In genomic region chr11:95595438-95596149, GRCm38 (mm10) we compare ENCODE assay signal across 15 mouse cellular contexts. TPM values are rescaled to one million over a fixed set of nuclear protein-coding genes. Genes with fewer than 3 reads are reported as not detected.
DNase-seq lines count a peak whose midpoint lies in the region; ATAC-seq and TF ChIP-seq lines count a peak whose summit lies in the region.
"Had no signal": no experiment of that assay in that cellular context is flagged by ENCODE, and none has a peak within 500 bp of the region (broad histone marks: within the 10 kb centered on the region; RNA-seq: fewer than 3 reads in every experiment).

No protein-coding gene starts in this region.

- H3K4me3 ChIP-seq in forebrain, embryonic 10.5 days, result no peak overlapping the region
- H3K4me3 ChIP-seq in forebrain, embryonic 16.5 days (replicated peaks; ENCODE audit: low read length), result no peak overlapping the region
- no peak overlapping the region for H3K4me3 ChIP-seq in stomach, embryonic 14.5 days (ENCODE audit: low read depth, low read length)
- no peak overlapping the region for H3K4me3 ChIP-seq in stomach, postnatal 0 days (ENCODE audit: low read depth, low read length)
- no peak overlapping the region for H3K4me3 ChIP-seq in limb, embryonic 15.5 days
- H3K4me3 ChIP-seq in intestine, embryonic 15.5 days (replicated peaks), result no peak overlapping the region
- H3K4me3 ChIP-seq: myocyte had no signal

- 20% methylated on average over 10 of the region's 10 CpGs for WGBS in forebrain, embryonic 10.5 days
- 20% methylated on average over 10 of the region's 10 CpGs for WGBS in forebrain, embryonic 16.5 days
- 20% methylated on average over 10 of the region's 10 CpGs for WGBS in stomach, embryonic 14.5 days
- 38% methylated on average over 10 of the region's 10 CpGs for WGBS in stomach, postnatal 0 days
- WGBS in limb, embryonic 15.5 days, result 27% methylated on average over 10 of the region's 10 CpGs
- 29% methylated on average over 10 of the region's 10 CpGs for WGBS in intestine, embryonic 15.5 days

- no peak for TF ChIP-seq EP300 in stomach, postnatal 0 days (optimal IDR thresholded peaks at IDR 0.05)

- H3K36me3 ChIP-seq in forebrain, embryonic 10.5 days (replicated peaks), result no peaks in the 10 kb centered on the region
- H3K36me3 ChIP-seq in forebrain, embryonic 16.5 days (ENCODE audit: control insufficient read depth, insufficient read depth), result no peaks in the 10 kb centered on the region
- H3K36me3 ChIP-seq in stomach, embryonic 14.5 days (ENCODE audit: control insufficient read depth, insufficient read depth, low read length), result no peaks in the 10 kb centered on the region
- H3K36me3 ChIP-seq in stomach, postnatal 0 days (ENCODE audit: control insufficient read depth, insufficient read depth, low read length), result no peaks in the 10 kb centered on the region
- H3K36me3 ChIP-seq in limb, embryonic 15.5 days, result no peaks in the 10 kb centered on the region
- H3K36me3 ChIP-seq in intestine, embryonic 15.5 days, result no peaks in the 10 kb centered on the region

- no peak for DNase-seq in forebrain, embryonic 10.5 days (ENCODE audit: extremely low spot score, low spot score)
- DNase-seq in stomach, postnatal 0 days (ENCODE audit: low spot score), result no peak
- peak; percentile 55 for DNase-seq in thymus, postnatal 4 days
- DNase-seq: cerebellum, adult 9-11 months; right cerebral cortex, postnatal 25 days had no signal

- H3K4me2 ChIP-seq in forebrain, embryonic 16.5 days (ENCODE audit: low read length), result no peak overlapping the region
- no peak overlapping the region for H3K4me2 ChIP-seq in stomach, embryonic 14.5 days (replicated peaks; ENCODE audit: low read depth, low read length)
- no peak overlapping the region for H3K4me2 ChIP-seq in stomach, postnatal 0 days (replicated peaks; ENCODE audit: low read depth)
- H3K4me2 ChIP-seq in limb, embryonic 15.5 days, result no peak overlapping the region
- no peak overlapping the region for H3K4me2 ChIP-seq in intestine, embryonic 15.5 days (replicated peaks)

- no peak for ATAC-seq in forebrain, embryonic 16.5 days
- peak; percentile 46; the same call in 1 of the 2 replicates for ATAC-seq in stomach, embryonic 14.5 days (ENCODE audit: insufficient number of reproducible peaks, insufficient read depth, low FRiP score, low read depth)
- ATAC-seq in stomach, postnatal 0 days (ENCODE audit: low FRiP score, low TSS enrichment), result no peak
- ATAC-seq in limb, embryonic 15.5 days (ENCODE audit: insufficient number of reproducible peaks, low FRiP score, low TSS enrichment, low read depth), result no peak
- ATAC-seq in intestine, embryonic 15.5 days, result no peak
- ATAC-seq in cerebellum, adult (ENCODE audit: insufficient number of reproducible peaks, low FRiP score, low TSS enrichment), result no peak
- ATAC-seq: inflammation-experienced regulatory T-cells, adult 6 months; Patski had no signal

- peaks cover 44% of the 10 kb centered on the region for H3K4me1 ChIP-seq in forebrain, embryonic 10.5 days
- peaks cover 28% of the 10 kb centered on the region for H3K4me1 ChIP-seq in forebrain, embryonic 16.5 days (replicated peaks; ENCODE audit: control insufficient read depth, insufficient read depth, low read length)
- H3K4me1 ChIP-seq in stomach, embryonic 14.5 days (ENCODE audit: control insufficient read depth, insufficient read depth, low read length), result peaks cover 19% of the 10 kb centered on the region
- H3K4me1 ChIP-seq in stomach, postnatal 0 days (replicated peaks; ENCODE audit: control insufficient read depth, insufficient read depth), result peaks cover 3% of the 10 kb centered on the region; the same call in 1 of the 2 replicates
- H3K4me1 ChIP-seq in limb, embryonic 15.5 days, result peaks cover 32% of the 10 kb centered on the region
- peaks cover 20% of the 10 kb centered on the region for H3K4me1 ChIP-seq in intestine, embryonic 15.5 days (replicated peaks)

- H3K27me3 ChIP-seq in forebrain, embryonic 10.5 days (ENCODE audit: poor library complexity, severe bottlenecking), result peaks cover 99% of the 10 kb centered on the region
- no peaks in the 10 kb centered on the region; the same call in 1 of the 2 replicates for H3K27me3 ChIP-seq in forebrain, embryonic 16.5 days (replicated peaks; ENCODE audit: control insufficient read depth, insufficient read depth, low read length)
- H3K27me3 ChIP-seq in stomach, embryonic 14.5 days (ENCODE audit: control insufficient read depth, insufficient read depth, low read length), result peaks cover 3% of the 10 kb centered on the region; the same call in 1 of the 2 replicates
- no peaks in the 10 kb centered on the region for H3K27me3 ChIP-seq in stomach, postnatal 0 days (ENCODE audit: control insufficient read depth, insufficient read depth, low read length)
- H3K27me3 ChIP-seq in limb, embryonic 15.5 days, result peaks cover 63% of the 10 kb centered on the region
- peaks cover 10% of the 10 kb centered on the region for H3K27me3 ChIP-seq in intestine, embryonic 15.5 days (replicated peaks)

- H3K9me3 ChIP-seq in forebrain, embryonic 10.5 days, result no peaks in the 10 kb centered on the region
- no peaks in the 10 kb centered on the region for H3K9me3 ChIP-seq in forebrain, embryonic 16.5 days (ENCODE audit: control insufficient read depth, low read length)
- H3K9me3 ChIP-seq in stomach, embryonic 14.5 days (ENCODE audit: control insufficient read depth, low read depth, low read length), result no peaks in the 10 kb centered on the region
- no peaks in the 10 kb centered on the region for H3K9me3 ChIP-seq in stomach, postnatal 0 days (ENCODE audit: control insufficient read depth, low read length)
- H3K9me3 ChIP-seq in limb, embryonic 15.5 days, result no peaks in the 10 kb centered on the region
- no peaks in the 10 kb centered on the region for H3K9me3 ChIP-seq in intestine, embryonic 15.5 days

- TF ChIP-seq CTCF in stomach, postnatal 0 days (IDR thresholded peaks at IDR 0.05; ENCODE audit: low read depth), result no peak

- no peak overlapping the region for H3K9ac ChIP-seq in forebrain, embryonic 16.5 days (replicated peaks; ENCODE audit: low read depth, low read length)
- H3K9ac ChIP-seq in stomach, embryonic 14.5 days (replicated peaks; ENCODE audit: low read depth, low read length), result 0 out of 2 replicates have a peak overlapping the region, but pooled peaks have one; percentile 6
- H3K9ac ChIP-seq in stomach, postnatal 0 days (ENCODE audit: low read length), result no peak overlapping the region
- H3K9ac ChIP-seq in limb, embryonic 15.5 days, result no peak overlapping the region
- H3K9ac ChIP-seq in intestine, embryonic 15.5 days, result no peak overlapping the region
- H3K9ac ChIP-seq: liver, embryonic 14.5 days had no signal

- H3K27ac ChIP-seq in forebrain, embryonic 10.5 days, result peak overlapping the region; percentile 9; the same call in 1 of the 2 replicates
- H3K27ac ChIP-seq in forebrain, embryonic 16.5 days (ENCODE audit: low read length), result no peak overlapping the region
- H3K27ac ChIP-seq in stomach, embryonic 14.5 days (ENCODE audit: low read length), result no peak overlapping the region
- no peak overlapping the region for H3K27ac ChIP-seq in stomach, postnatal 0 days (replicated peaks)
- H3K27ac ChIP-seq in limb, embryonic 15.5 days, result peak overlapping the region; percentile 2; the same call in 1 of the 2 replicates
- H3K27ac ChIP-seq in intestine, embryonic 15.5 days, result no peak overlapping the region
- H3K27ac ChIP-seq: liver, embryonic 14.5 days; macrophage had no signal

RNA-seq across cellular contexts. Expression of gene Ngfr, which starts 8.1 kb away (rescaled TPM):
- polyA plus RNA-seq in forebrain, embryonic 10.5 days (2016; fragmentation: Nextera tagmentation; extraction: Ambion mirVana), result 12.3 and 14.6 TPM in 2 replicates
- polyA plus RNA-seq in forebrain, embryonic 16.5 days (2015; fragmentation: Nextera tagmentation; extraction: Ambion mirVana), result 8.2 and 8.7 TPM in 2 replicates
- polyA plus RNA-seq in stomach, embryonic 14.5 days (2014; fragmentation: Nextera tagmentation; extraction: Ambion mirVana), result 8.5 and 9.3 TPM in 2 replicates
- polyA plus RNA-seq in stomach, postnatal 0 days (2015; fragmentation: Nextera tagmentation; extraction: Ambion mirVana), result 3.9 and 4.8 TPM in 2 replicates
- polyA plus RNA-seq in limb, embryonic 15.5 days (2015; fragmentation: Nextera tagmentation; extraction: Ambion mirVana), result 34.0 and 45.2 TPM in 2 replicates
- polyA plus RNA-seq in intestine, embryonic 15.5 days (2015; fragmentation: Nextera tagmentation; extraction: Ambion mirVana), result 14.5 and 15.8 TPM in 2 replicates
- polyA plus RNA-seq: inflammation-experienced regulatory T-cells, adult 6 months had no signal

Comparison
In these comparisons a context has a peak if more than half of its experiments do, and no peak if none do; other contexts are left out.
1. H3K27ac ChIP-seq: peak in forebrain, embryonic 10.5 days (single experiment) and limb, embryonic 15.5 days (single experiment); none in forebrain, embryonic 16.5 days (single experiment), stomach, embryonic 14.5 days (single experiment), stomach, postnatal 0 days (single experiment) and intestine, embryonic 15.5 days (single experiment).